20 mouse cellular contexts compared by ENCODE assay signal in genomic region chr10:6761287-6761811, GRCm38 (mm10). TPM values are rescaled to one million over a fixed set of nuclear protein-coding genes. Genes with fewer than 3 reads are reported as not detected.
DNase-seq lines count a peak whose midpoint lies in the region; ATAC-seq lines count a peak whose summit lies in the region.
"Had no signal": no experiment of that assay in that cellular context is flagged by ENCODE, and none has a peak within 500 bp of the region (broad histone marks: within the 10 kb centered on the region; RNA-seq: fewer than 3 reads in every experiment).

Gene Gm10945 (minus strand): TSS chr10:6761761.

- H3K4me3 ChIP-seq in heart, embryonic 16.5 days (ENCODE audit: low read length), result no peak within 1 kb of the TSS
- H3K4me3 ChIP-seq in midbrain, embryonic 15.5 days, result no peak within 1 kb of the TSS
- H3K4me3 ChIP-seq: erythroblast, embryonic 14.5 days; hindbrain, embryonic 15.5 days; limb, embryonic 13.5 days; neural tube, embryonic 12.5 days had no signal

- H3K4me2 ChIP-seq in heart, embryonic 16.5 days (ENCODE audit: low read depth, low read length), result no peak within 1 kb of the TSS
- H3K4me2 ChIP-seq in midbrain, embryonic 15.5 days, result no peak within 1 kb of the TSS
- H3K4me2 ChIP-seq: hindbrain, embryonic 15.5 days; limb, embryonic 13.5 days; neural tube, embryonic 12.5 days had no signal

- DNase-seq in kidney, postnatal 36 days, result peak; percentile 2 to 6
- DNase-seq in kidney, adult 8-10 months, result no peak
- peak; percentile 65 for DNase-seq in adrenal gland, postnatal 14 days
- peak; percentile 76 for DNase-seq in lung, postnatal 10 days
- no peak for DNase-seq in right cerebral cortex, adult 18-20 months
- no peak for DNase-seq in gastrocnemius, postnatal 14 days
- DNase-seq: cerebellum, postnatal 10 days; midbrain, embryonic 14.5 days had no signal

- no peaks in the 10 kb centered on the region for H3K36me3 ChIP-seq in heart, embryonic 16.5 days (ENCODE audit: control insufficient read depth, insufficient read depth)
- H3K36me3 ChIP-seq in midbrain, embryonic 15.5 days (replicated peaks), result no peaks in the 10 kb centered on the region
- H3K36me3 ChIP-seq: hindbrain, embryonic 15.5 days; limb, embryonic 13.5 days; neural tube, embryonic 12.5 days had no signal

- H3K9me3 ChIP-seq in heart, embryonic 16.5 days (replicated peaks; ENCODE audit: control insufficient read depth, low read length), result no peaks in the 10 kb centered on the region
- no peaks in the 10 kb centered on the region for H3K9me3 ChIP-seq in midbrain, embryonic 15.5 days
- H3K9me3 ChIP-seq: hindbrain, embryonic 15.5 days; limb, embryonic 13.5 days; neural tube, embryonic 12.5 days had no signal

- H3K27me3 ChIP-seq in heart, embryonic 16.5 days (ENCODE audit: control insufficient read depth, insufficient read depth, low read length), result no peaks in the 10 kb centered on the region
- no peaks in the 10 kb centered on the region for H3K27me3 ChIP-seq in midbrain, embryonic 15.5 days (replicated peaks)
- H3K27me3 ChIP-seq: CH12.LX; hindbrain, embryonic 15.5 days; limb, embryonic 13.5 days; neural tube, embryonic 12.5 days had no signal

- 75% methylated on average over 2 of the region's 2 CpGs for WGBS in heart, embryonic 16.5 days
- 91% methylated on average over 2 of the region's 2 CpGs for WGBS in midbrain, embryonic 15.5 days

- peak; percentile 60; the same call in 1 of the 2 replicates for ATAC-seq in heart, embryonic 16.5 days (replicated peaks; ENCODE audit: extremely low read depth, insufficient read depth, low FRiP score)
- no peak for ATAC-seq in midbrain, embryonic 15.5 days (replicated peaks)

- intact Hi-C loops in gastrocnemius, postnatal 14 days (cut with DNase I; ENCODE audit: low total_unique reads), result no loop called here

- H3K4me1 ChIP-seq in heart, embryonic 16.5 days (ENCODE audit: control insufficient read depth, insufficient read depth, low read length), result no peaks in the 10 kb centered on the region
- no peaks in the 10 kb centered on the region for H3K4me1 ChIP-seq in midbrain, embryonic 15.5 days
- H3K4me1 ChIP-seq: hindbrain, embryonic 15.5 days; limb, embryonic 13.5 days; neural tube, embryonic 12.5 days had no signal

- no peak within 1 kb of the TSS for H3K27ac ChIP-seq in heart, embryonic 16.5 days (ENCODE audit: low read length)
- no peak within 1 kb of the TSS for H3K27ac ChIP-seq in midbrain, embryonic 15.5 days
- H3K27ac ChIP-seq: hindbrain, embryonic 15.5 days; limb, embryonic 13.5 days; macrophage; neural tube, embryonic 12.5 days had no signal

- no peak within 1 kb of the TSS for H3K9ac ChIP-seq in heart, embryonic 16.5 days (ENCODE audit: low read length)
- no peak within 1 kb of the TSS for H3K9ac ChIP-seq in midbrain, embryonic 15.5 days
- H3K9ac ChIP-seq: hindbrain, embryonic 15.5 days; limb, embryonic 13.5 days; neural tube, embryonic 12.5 days had no signal

RNA-seq across cellular contexts. Expression of gene Gm10945, which starts in this region (rescaled TPM):
- not detected in 2 replicates for total RNA-seq in adrenal gland, postnatal 14 days (2021)
- polyA plus RNA-seq in heart, embryonic 16.5 days (2015; fragmentation: Nextera tagmentation; extraction: Ambion mirVana), result not detected in 2 replicates
- total RNA-seq in gastrocnemius, postnatal 14 days (2021), result not detected
- polyA plus RNA-seq in midbrain, embryonic 15.5 days (2015; fragmentation: Nextera tagmentation; extraction: Ambion mirVana), result not detected in 2 replicates
- total RNA-seq: CH12.LX; granulocyte monocyte progenitor cell, adult 5-6 weeks; left cerebral cortex, adult 8-10 months had no signal
- polyA plus RNA-seq: erythroblast, embryonic 14.5 days; hindbrain, embryonic 15.5 days; large intestine, adult 2 months; limb, embryonic 13.5 days; macrophage; midbrain, embryonic 14.5 days; neural tube, embryonic 12.5 days; testis, adult 2 months had no signal

Comparison
In these comparisons a context has a peak if more than half of its experiments do, and no peak if none do; other contexts are left out.
1. DNase-seq: peak in kidney, postnatal 36 days (2 of 2) and lung, postnatal 10 days (single experiment); none in kidney, adult 8-10 months (0 of 2), right cerebral cortex, adult 18-20 months (single experiment) and gastrocnemius, postnatal 14 days (single experiment).
2. Peak in DNase-seq in adrenal gland, postnatal 14 days; RNA of the gene not detected or under 1 TPM.
3. Peak in ATAC-seq in heart, embryonic 16.5 days; RNA of the gene not detected or under 1 TPM.